Mouse (Mus musculus): ENCODE results near the gene Tpbgl.

Tpbgl gene

GRCm38 (mm10) chr7:99583625-99584024 is 43.3 kb downstream of the Tpbgl start:
- in situ Hi-C loops (cut with MboI, MseI), result no loop called here

GRCm38 (mm10) chr7:99582867-99583266 is 44.0 kb downstream of the Tpbgl start:
- in situ Hi-C loops (cut with MboI, MseI), result no loop called here

- in situ Hi-C loops (cut with MboI, MseI), result no loop called here
Observed at GRCm38 (mm10) chr7:99582306-99582705, 44.6 kb downstream of the Tpbgl start.

GRCm38 (mm10) chr7:99580247-99580646 is 46.7 kb downstream of the Tpbgl start:
- in situ Hi-C loops (cut with MboI, MseI), result no loop called here

- in situ Hi-C loops (cut with MboI, MseI), result no loop called here
Observed at GRCm38 (mm10) chr7:99579491-99580190, 47.3 kb downstream of the Tpbgl start.

GRCm38 (mm10) chr7:99578246-99578645 is 48.7 kb downstream of the Tpbgl start:
- in situ Hi-C loops (cut with MboI, MseI), result no loop called here

Data from T-helper 1 cell (primary cell).